Mouse (Mus musculus) spleen, adult 2 months (tissue): ENCODE data around the gene Gm9508.

ENCODE experiments used
- CTCF ChIP-seq: fragments of 200-500 bp; IDR thresholded peaks from 2 replicates; pipeline ENCODE4 v1.5.1; 2011; ENCODE audit warnings: mild to moderate bottlenecking, inconsistent platforms; ENCODE audit not compliant: insufficient read depth, insufficient read length, insufficient replicate concordance; ENCODE audit errors: extremely low read depth
- POLR2A ChIP-seq: fragments of 200-500 bp; IDR thresholded peaks from 2 replicates; pipeline ENCODE4 v1.6.1; 2011; ENCODE audit warnings: low read depth, low read length, inconsistent platforms

GRCm38 (mm10) chr10:77677562-77677961 lies 19.5 kb downstream of the Gm9508 start:
- TF ChIP-seq CTCF (no peak), POLR2A (no peak)
